Mouse (Mus musculus) layer of hippocampus, postnatal 14 days (tissue): Measurements from ENCODE around the gene Stard9. TPM values are rescaled to one million over a fixed set of nuclear protein-coding genes. Genes with fewer than 3 reads are reported as not detected.

Source experiments
- DNase-seq, 2 experiments: peaks; one replicate each; pipeline ENCODE4 v3.0.0; 2021 to 2022; ENCODE audit warnings: low spot score in 2 of 2, mixed read lengths in 1 of 2
- total RNA-seq, 2 experiments: library from RNA; stranded (reverse); gene quantifications; 2 replicates each; pipeline ENCODE4 v1.2.3; 2021

Stard9 gene
- total RNA-seq, 2 experiments from 2014 or later: 10.4 to 11.0 TPM

GRCm38 (mm10) chr2:120722491-120722890 is 93.6 kb downstream of the Stard9 start:
- no peak for DNase-seq

GRCm38 (mm10) chr2:120723621-120724020 is 94.7 kb downstream of the Stard9 start:
- no peak for DNase-seq

GRCm38 (mm10) chr2:120724176-120724575 is 95.3 kb downstream of the Stard9 start:
- DNase-seq: no peak

DNA sequence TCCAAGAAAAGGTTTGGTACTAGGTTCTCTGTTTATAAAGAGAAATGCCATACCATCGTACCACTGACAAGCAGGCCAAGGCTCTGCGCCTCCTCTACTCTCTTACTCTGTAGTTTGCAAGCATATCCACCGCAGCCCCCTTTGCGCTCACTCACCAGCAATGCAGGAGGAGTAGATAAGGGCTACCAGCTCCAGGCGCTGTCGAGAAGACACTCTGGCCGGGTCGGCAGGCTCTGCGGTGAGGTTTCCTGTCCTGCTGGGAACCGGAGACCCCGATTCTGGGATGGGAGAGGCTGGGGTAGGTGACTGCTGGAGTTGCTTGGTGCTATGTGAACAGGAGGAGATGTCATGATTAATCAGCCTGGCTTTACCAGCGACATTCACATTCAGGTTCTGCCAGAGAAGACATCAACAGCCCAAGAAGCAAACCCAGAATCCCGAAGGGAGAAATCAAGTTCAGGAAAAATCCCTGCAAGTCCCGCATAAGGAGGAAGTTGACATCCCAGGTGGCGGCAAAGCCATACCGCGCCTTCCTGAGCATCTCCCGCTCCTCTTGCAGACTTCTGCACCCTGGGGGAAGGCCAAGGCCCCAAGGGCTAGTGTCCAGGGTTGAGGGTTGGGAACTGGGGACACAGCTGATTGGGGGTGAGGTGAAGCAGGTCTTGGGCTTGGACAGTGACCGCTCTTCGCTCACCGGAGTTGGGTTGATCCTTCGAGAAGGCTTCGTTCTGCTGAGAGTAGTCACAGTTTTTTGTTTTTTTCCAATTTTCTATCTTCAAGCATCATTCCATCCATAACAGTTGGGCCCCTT is 101.1 kb downstream of the Stard9 start:
- DNase-seq: peak in 1 of 2 experiments; percentile 8

DNA sequence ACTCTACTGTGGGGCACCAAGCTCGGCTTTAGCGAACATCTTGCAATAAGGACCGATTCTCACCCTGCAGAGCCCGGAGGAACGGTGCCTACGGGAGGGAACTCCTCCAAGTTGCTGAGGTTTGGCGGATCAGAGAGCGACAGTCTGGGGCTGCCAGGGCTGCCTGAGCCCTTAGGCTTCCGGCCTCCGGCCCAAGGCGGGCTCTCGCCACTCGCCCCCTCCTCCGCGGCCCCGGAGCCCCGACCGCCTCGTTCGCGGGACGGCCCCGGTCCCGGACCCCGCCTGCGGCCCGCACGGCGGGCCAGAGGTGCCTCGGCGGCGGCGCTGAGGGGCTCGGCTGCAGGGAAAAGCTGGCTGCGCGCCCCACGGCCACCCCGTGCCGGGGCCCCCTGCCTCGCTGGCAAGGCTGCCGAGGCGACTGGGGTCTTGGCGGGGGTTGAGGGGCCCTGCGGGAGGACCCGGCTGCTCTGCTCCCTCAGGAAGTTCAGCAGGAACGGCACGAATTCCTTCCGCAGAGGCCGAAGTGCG is 101.8 kb downstream of the Stard9 start:
- peak in 1 of 2 experiments; percentile 21 for DNase-seq

- DNase-seq: peak; percentile 85 to 92
Measured at GRCm38 (mm10) chr2:120731167-120731862, 102.4 kb downstream of the Stard9 start.

DNA sequence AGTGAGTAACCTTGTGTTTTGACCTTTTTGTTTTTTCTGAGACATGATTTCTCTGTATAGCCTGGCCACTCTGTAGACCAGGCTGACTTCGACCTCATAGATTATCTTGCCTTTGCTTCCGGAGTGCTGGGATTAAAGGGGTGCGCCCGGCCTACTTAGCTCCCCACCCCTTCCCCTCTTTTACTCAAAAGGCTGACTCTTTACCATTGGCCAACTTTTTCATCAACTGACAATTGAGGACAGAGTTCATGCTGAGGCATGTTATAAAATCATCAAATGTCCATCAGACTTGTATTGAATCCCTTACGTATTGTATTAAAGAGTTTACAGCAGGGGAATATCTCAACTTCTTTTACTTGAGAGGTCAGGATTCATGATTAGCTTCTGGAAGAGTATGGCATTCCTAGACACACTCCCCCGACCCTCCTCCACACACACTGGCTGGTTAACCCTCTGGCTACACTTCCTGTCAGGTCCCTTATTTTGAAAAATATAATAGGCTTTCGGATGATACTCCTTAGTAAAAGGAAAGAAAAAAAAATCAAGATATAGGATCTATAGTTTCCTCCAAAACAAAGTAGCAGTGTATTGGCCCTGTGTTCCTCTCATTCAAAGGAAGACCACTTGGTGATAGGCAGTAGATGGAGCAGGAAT is 103.1 kb downstream of the Stard9 start:
- DNase-seq: no peak

- no peak for DNase-seq
Measured at GRCm38 (mm10) chr2:120745496-120745895, 116.6 kb downstream of the Stard9 start.

DNA sequence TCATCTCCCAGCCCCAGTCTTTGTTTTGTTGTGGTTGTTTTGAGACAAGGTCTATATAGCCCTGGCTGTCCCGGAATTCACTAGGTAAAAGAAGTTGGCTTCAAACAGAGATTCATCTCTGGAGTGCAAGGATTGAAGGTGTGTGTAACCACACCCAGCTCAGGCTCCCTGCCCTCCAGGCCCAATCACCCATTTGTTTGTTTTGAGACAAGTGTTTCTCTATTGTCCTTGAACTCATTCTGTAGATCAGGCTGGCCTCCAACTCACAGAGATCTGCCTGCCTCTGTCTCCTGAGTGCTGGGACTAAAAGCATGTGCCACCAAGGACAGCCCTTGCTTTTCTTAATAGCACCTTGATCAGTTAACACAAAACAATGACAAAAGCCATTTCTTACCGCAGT is 119.1 kb downstream of the Stard9 start:
- DNase-seq: no peak

DNA sequence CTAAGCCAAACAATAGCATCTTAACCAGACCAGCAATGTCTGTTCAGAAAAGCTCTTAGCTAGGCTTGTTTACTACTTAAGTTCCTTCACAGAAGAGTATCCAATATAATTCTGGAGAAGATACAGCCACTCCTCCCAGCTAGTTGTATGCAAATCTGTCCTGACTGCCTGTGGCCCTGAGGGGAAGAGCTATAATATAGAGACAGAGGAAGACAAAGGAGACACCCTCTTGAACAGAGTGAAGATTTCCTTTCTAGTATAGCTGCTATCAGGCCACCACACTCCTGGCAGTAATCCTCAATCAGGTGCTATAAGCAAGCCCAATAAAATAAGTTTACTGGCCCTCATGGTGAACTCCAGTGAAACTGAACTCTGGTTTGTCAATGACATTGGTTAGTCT is 133.0 kb downstream of the Stard9 start:
- DNase-seq: no peak

DNA sequence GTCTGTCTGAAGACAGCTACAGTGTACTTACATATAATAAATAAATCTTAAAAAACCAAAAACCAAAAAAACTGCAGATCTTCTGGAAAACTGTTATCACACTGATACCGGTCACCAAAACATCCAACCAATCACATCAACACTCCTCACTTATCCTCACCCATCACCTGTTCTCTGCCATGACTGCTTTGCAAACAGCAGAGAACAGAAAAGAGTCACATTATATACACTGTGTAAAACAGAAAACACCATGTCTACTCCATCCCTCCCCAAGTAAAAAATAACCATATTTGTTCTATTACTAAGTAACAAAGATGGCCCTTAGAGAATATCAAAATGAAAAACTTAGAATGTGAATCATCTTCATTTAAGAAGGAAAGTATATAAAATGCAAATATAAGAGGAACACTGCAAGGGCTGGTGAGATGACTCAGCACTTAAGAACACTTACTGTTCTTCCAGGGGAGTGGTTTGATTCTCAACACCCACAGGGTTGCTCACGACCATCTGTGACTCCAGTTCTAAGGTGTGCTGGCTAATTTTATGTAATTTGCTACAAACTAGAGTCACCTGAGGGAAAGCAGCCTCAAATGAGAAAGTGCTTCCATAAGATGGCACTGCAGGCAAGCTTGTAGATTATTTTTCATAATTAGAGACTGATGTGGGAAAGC is 141.5 kb downstream of the Stard9 start:
- peak in 1 of 2 experiments; percentile 3 for DNase-seq

Other genes with a start within 250 kb of the Stard9 start
- gene Ganc, start 225.2 kb upstream of the Stard9 start, total RNA-seq: 10 to 100 TPM; 11.4 to 12.1 TPM
- 10 to 100 TPM; 34.3 to 37.2 TPM for gene Tmem87a, start 225.0 kb upstream of the Stard9 start, total RNA-seq
- gene Capn3, start 173.1 kb upstream of the Stard9 start, total RNA-seq: 10 to 100 TPM in 1 of 2 experiments, 1 to 10 TPM in 1; 6.7 to 10.2 TPM
- 100 to 1,000 TPM; 104 to 113 TPM for gene Zfp106, start 65.3 kb upstream of the Stard9 start, total RNA-seq
- 10 to 100 TPM; 21.4 to 21.5 TPM for gene Snap23, start 61.5 kb upstream of the Stard9 start, total RNA-seq
- gene Haus2, start 19.7 kb upstream of the Stard9 start, total RNA-seq: 10 to 100 TPM; 14.1 to 17.1 TPM
- 10 to 100 TPM; 26.0 to 31.6 TPM for gene Lrrc57, start 19.6 kb upstream of the Stard9 start, total RNA-seq
- 10 to 100 TPM; 21.3 to 25.4 TPM for gene Cdan1, start 221.0 kb downstream of the Stard9 start, total RNA-seq
- 10 to 100 TPM; 55.3 to 59.8 TPM for gene Ttbk2, start 221.5 kb downstream of the Stard9 start, total RNA-seq